Mouse (Mus musculus): ENCODE results near the gene Nbea.
A peak's percentile ranks its signal among the peaks of the same experiment; 100 is the strongest.
"Not testable (repeated sequence)": the region's sequence is repeated elsewhere in the genome, so short reads cannot be mapped to it uniquely, and the experiment has no call there.

The Nbea gene

DNA sequence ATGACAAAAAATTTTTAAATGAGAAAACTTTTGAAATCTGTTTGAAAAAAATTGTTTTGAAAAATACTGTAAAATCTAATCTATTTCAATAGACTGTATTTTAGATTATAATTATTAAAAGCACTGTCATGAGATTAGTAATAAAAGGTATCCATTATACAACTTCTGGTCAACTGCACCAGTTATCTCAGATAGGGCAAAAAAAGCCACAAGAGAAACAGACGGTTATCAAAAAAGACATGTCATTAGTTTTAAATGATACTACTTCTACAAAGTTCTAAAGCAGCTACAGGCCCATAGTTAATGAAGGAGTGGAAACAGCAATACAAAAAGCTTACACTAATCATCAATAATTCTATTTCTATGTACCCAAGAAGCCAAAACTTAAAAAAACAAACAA is 144.0 kb downstream of the Nbea start:
- no peak for DNase-seq (ENCODE audit: low spot score in 2 of 2)

GRCm38 (mm10) chr3:56034596-56034995 is 148.9 kb downstream of the Nbea start:
- DNase-seq (ENCODE audit: low spot score in 2 of 2) = no peak

- no peak for DNase-seq (ENCODE audit: low spot score in 2 of 2)
Observed at GRCm38 (mm10) chr3:56018494-56018893, 165.0 kb downstream of the Nbea start.

DNA sequence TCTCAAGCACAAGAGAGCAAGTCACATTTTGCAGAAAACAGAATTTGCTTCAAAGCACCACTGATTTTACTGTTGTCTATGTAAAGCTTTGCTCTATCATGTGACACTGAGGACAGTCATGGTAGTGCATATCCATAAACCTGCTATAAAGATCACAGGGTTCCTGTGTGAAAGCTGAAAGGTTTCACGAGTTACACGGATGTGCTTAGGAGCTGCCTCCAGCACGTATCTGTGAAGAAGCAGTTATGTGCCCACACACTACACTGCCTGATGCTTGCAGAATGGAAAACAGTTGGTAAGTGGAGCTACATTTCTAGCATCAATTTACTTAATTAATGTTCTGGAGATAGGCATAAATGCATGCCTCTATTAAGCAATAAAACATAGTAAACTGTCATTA is 172.4 kb downstream of the Nbea start:
- no peak for DNase-seq (ENCODE audit: low spot score in 2 of 2)

GRCm38 (mm10) chr3:56007991-56008390 is 175.5 kb downstream of the Nbea start:
- peak in 1 of 2 experiments; percentile 61 for DNase-seq (ENCODE audit: low spot score in 2 of 2)

- no peak for DNase-seq (ENCODE audit: low spot score in 2 of 2)
Observed at GRCm38 (mm10) chr3:56000259-56000658, 183.2 kb downstream of the Nbea start.

DNA sequence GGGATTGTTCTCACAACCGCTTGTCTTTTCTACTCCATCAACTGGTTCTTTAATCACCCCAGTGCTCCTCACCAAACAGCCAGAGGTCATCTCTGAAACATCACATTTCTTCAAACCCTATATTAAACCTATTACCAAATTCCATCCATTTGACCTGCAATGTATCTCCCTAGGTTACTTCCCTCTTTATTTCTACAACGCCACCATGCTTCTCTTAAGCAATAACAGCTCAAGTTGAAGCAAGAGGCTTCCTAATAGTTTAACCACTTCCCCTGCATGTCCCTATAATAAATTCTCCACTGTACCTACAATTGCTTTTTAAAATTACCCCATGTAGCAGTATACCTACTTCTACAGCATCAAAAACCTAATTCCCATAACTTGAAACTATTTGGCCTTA is 205.1 kb downstream of the Nbea start:
- no peak for DNase-seq (ENCODE audit: low spot score in 2 of 2)

DNA sequence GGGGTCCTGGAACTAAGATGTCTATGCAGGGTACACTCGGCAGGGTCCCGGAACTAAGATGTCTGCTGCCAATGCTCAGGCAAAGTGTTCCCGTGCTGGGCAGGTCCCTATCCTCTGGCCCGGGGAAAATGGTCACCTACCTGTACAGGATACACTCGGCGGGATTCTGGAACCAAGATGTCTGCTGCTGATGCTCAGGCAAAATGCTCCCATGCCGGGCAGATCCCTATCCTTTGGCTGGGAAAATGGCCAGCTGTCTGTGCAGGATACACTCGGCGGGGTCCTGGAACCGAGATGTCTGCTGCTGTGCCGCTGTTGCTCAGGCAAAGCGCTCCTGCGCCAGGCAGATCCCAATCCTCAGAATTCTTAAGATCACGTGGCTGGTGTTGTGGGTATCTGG is 206.5 kb downstream of the Nbea start:
- DNase-seq (ENCODE audit: low spot score in 2 of 2) = not testable (repeated sequence)

- no peak for DNase-seq (ENCODE audit: low spot score in 2 of 2)
Observed at GRCm38 (mm10) chr3:55965723-55966156, 217.8 kb downstream of the Nbea start.

GRCm38 (mm10) chr3:55963032-55963431 is 220.5 kb downstream of the Nbea start:
- DNase-seq (ENCODE audit: low spot score in 2 of 2) = no peak

GRCm38 (mm10) chr3:55949994-55950393 is 233.5 kb downstream of the Nbea start:
- DNase-seq (ENCODE audit: low spot score in 2 of 2) = no peak

GRCm38 (mm10) chr3:55949148-55949547 is 234.4 kb downstream of the Nbea start:
- DNase-seq (ENCODE audit: low spot score in 2 of 2) = no peak

DNA sequence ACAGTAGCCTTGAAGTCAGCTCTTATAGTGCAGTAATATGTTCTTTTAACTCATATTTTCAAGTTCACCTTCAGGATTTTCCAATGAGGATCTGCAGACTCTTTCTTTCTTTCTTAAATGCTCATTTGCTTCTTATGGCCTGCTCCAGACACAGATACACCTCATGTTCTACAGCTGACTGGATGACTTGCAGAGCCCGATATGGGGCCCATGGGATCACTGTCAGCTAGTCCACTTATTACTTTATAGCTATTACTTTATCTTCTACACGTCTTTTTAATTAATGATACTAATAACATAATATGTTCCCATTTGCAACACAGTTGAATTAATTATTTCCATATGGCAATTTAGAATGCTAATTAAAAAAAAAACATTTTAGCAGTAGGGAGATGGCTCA is 256.2 kb downstream of the Nbea start:
- no peak for DNase-seq (ENCODE audit: low spot score in 2 of 2)

- no peak for DNase-seq (ENCODE audit: low spot score in 2 of 2)
Observed at GRCm38 (mm10) chr3:55909290-55909689, 274.2 kb downstream of the Nbea start.

- DNase-seq (ENCODE audit: low spot score in 2 of 2) = no peak
Observed at GRCm38 (mm10) chr3:55890574-55890973, 292.9 kb downstream of the Nbea start.

GRCm38 (mm10) chr3:55889227-55889626 is 294.3 kb downstream of the Nbea start:
- no peak for DNase-seq (ENCODE audit: low spot score in 2 of 2)

DNA sequence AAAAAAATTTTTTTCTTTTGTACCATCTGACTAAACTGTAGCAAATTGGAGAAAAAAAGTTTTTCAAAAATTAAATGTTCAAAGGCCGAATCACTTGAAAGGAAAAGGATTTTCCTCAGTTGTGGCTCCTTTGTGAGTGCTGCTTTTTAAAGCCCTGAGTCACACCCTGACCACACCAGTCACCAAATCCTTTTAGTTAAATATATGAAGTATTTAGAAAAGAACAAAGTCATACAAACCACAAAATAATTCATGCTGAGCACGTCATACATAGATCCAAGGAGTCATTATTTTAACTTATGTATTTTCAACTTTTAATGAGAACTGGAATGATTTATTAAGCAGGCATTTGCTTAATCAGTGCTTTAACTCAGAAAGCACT is 295.7 kb downstream of the Nbea start:
- no peak for DNase-seq (ENCODE audit: low spot score in 2 of 2)

DNA sequence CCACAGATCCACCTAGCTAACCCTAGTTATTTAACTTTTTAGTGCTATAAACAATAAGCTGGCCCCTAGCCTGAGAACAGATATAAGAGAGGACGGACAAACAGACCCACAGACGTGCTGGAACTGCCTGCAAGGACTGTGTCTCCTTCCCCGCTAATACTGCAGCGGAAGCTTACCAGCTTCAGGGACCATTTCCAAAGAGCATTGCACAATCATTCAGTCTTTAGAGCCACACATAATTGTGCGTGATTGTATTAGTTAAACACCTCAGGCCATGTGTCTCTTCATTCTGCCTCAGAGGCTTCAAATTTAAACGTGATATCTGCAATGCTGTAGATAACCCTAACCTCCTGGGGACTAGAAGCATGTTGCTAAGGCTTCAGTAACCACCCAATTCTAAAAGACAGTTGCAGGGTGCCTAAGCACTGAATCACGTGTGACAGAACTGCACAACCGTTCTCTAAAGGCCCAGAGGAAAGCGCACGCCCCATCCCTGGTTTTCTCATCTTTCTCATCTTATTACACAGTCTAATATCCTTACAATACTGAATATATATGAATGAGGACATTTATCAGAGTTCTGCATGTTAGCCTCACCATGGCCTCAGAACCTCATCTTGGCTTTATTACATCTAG is 296.2 kb downstream of the Nbea start:
- DNase-seq (ENCODE audit: low spot score in 2 of 2) = no peak

GRCm38 (mm10) chr3:55872944-55873924 is 310.3 kb downstream of the Nbea start:
- DNase-seq (ENCODE audit: low spot score in 2 of 2) = peak in 1 of 2 experiments; percentile 42

DNA sequence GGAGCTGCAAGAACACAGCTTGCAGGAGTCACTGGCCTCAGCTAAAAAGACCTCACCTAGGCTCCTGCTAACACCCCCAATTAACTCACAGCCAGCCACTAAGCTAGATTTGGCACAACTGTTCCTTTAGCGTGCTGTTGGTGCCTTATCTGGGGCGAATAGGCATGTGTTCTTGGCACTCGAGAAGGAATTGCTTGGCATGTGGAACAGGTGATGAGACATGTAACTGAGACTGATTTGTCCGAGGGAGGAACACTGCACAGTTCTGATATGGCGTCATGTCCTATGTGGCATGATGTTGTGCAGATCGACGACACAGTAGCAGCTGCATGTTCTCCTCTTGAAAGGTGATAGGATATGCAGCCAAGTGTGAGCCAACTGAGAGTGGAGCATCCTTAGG is 331.0 kb downstream of the Nbea start:
- DNase-seq (ENCODE audit: low spot score in 2 of 2) = no peak

DNA sequence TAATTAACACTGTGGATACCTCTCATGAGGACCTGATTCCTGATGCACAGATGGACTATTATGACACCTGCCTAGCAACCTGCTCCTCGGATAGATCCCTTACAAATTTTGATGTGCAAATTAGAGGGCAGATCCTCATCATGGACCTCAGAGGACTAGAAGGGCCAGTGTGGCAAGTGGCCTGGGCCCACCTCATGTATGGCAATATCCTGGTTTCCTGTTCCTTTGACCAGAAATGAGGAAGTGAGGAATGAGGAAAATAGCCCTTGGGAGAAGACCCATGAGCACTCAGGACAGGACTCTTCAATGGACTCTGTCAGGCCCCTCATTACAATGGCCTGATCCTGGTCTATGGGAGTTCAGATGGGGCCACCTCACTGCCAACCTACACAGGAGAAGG is 336.4 kb downstream of the Nbea start:
- no peak for DNase-seq (ENCODE audit: low spot score in 2 of 2)

DNA sequence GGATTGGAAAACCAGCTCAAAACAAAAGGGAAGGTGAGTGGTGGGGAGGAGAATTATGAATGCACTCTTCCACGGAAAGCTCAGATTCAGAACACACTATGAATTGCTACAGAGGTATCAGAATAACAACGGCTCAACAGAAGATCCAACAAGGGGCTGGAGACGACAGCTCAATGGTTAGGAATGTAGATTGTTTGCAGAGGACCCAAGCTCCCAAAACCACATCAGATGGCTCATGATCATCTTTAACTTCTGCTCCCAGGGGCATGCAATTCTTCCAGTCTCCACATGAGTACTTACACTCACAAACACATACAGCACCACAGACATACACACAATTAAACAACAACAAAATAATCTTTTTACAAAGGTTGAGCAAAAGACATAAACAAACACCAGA is 346.3 kb downstream of the Nbea start:
- no peak for DNase-seq (ENCODE audit: low spot score in 2 of 2)

- DNase-seq (ENCODE audit: low spot score in 2 of 2) = no peak
Observed at GRCm38 (mm10) chr3:55835207-55835606, 348.3 kb downstream of the Nbea start.

Measured in frontal cortex, postnatal 36 days (tissue).